Mouse (Mus musculus) CH12.LX (cell line): ENCODE measurements around the gene Skap1. TPM values are rescaled to one million over a fixed set of nuclear protein-coding genes. Genes with fewer than 3 reads are reported as not detected.

Experiments
- DNase-seq: peaks from one replicate; pipeline ENCODE4 v3.0.0-alpha.2; 2013; ENCODE audit errors: extremely low read depth
- H3K27ac ChIP-seq: 2 replicates; pipeline ENCODE4 v1.5.1; 2012; ENCODE audit warnings: low read depth, mild to moderate bottlenecking, control low read depth, moderate library complexity; ENCODE audit not compliant: insufficient read depth
- H3K27me3 ChIP-seq: replicated peaks from 2 replicates; pipeline ENCODE3; 2012; ENCODE audit warnings: inconsistent platforms
- H3K36me3 ChIP-seq, 2 experiments: replicated peaks in 1 of 2; 2 replicates each; pipeline versions ENCODE3 to v1.6.1; 2012; ENCODE audit warnings: inconsistent platforms in 1 of 2, low read length in 1 of 2, mild to moderate bottlenecking in 1 of 2, mixed read lengths in 1 of 2, moderate library complexity in 1 of 2; ENCODE audit not compliant: control insufficient read depth in 1 of 2, insufficient read depth in 1 of 2
- H3K4me1 ChIP-seq, 2 experiments: 2 replicates each; pipeline ENCODE4 v1.6.1; 2012; ENCODE audit warnings: inconsistent platforms in 1 of 2, moderate library complexity in 1 of 2; ENCODE audit not compliant: insufficient read depth in 2 of 2, control insufficient read depth in 1 of 2
- H3K4me2 ChIP-seq: 2 replicates; pipeline ENCODE4 v1.6.1; 2012; ENCODE audit warnings: low read depth, mild to moderate bottlenecking, control low read depth; ENCODE audit not compliant: poor library complexity, insufficient read depth, severe bottlenecking
- H3K4me3 ChIP-seq, 3 experiments: fragments of 150-350 bp in 1 of 3; sonication (generic) in 1 of 3; replicated peaks in 1 of 3; 2 replicates each; pipeline versions ENCODE3 to v1.5.1; 2011 to 2012; ENCODE audit warnings: low read depth in 2 of 3, low read length in 2 of 3, mild to moderate bottlenecking in 2 of 3, moderate library complexity in 2 of 3, control low read depth in 1 of 3, improper control_type of control experiment in 1 of 3, inconsistent platforms in 1 of 3, mixed read lengths in 1 of 3; ENCODE audit not compliant: poor library complexity in 1 of 3
- H3K79me2 ChIP-seq: replicated peaks from 2 replicates; pipeline ENCODE4 v1.6.1; 2012; ENCODE audit warnings: mild to moderate bottlenecking, moderate library complexity; ENCODE audit not compliant: control insufficient read depth, poor library complexity, insufficient read depth, severe bottlenecking; ENCODE audit errors: extremely low read depth
- H3K9ac ChIP-seq: 2 replicates; pipeline ENCODE4 v1.6.1; 2012; ENCODE audit warnings: low read depth, mild to moderate bottlenecking, control low read depth, moderate library complexity; ENCODE audit not compliant: insufficient read depth
- H3K9me3 ChIP-seq: replicated peaks from 2 replicates; pipeline ENCODE3; 2012; ENCODE audit warnings: low read length, inconsistent platforms, mixed read lengths
- BHLHE40 ChIP-seq: IDR thresholded peaks from 2 replicates; pipeline ENCODE4 v1.6.1; 2011; ENCODE audit warnings: mild to moderate bottlenecking, low read depth, low read length, improper control_type of control experiment
- CHD1 ChIP-seq: IDR thresholded peaks from 2 replicates; pipeline ENCODE4 v1.6.1; 2012; ENCODE audit warnings: low read depth, low read length, improper control_type of control experiment, inconsistent platforms
- CHD2 ChIP-seq: IDR thresholded peaks from 2 replicates; pipeline ENCODE4 v1.6.1; 2011; ENCODE audit warnings: low read length, improper control_type of control experiment
- CTCF ChIP-seq, 2 experiments: IDR thresholded peaks in 1 of 2; conservative IDR thresholded peaks in 1 of 2; 2 replicates each; pipeline ENCODE4 v1.5.1; 2011 to 2012; ENCODE audit warnings: low read depth in 2 of 2, low read length in 2 of 2, improper control_type of control experiment in 1 of 2, inconsistent platforms in 1 of 2, mild to moderate bottlenecking in 1 of 2, moderate library complexity in 1 of 2
- E2F4 ChIP-seq: IDR thresholded peaks from 2 replicates; pipeline ENCODE4 v1.6.1; 2011; ENCODE audit warnings: low read depth, low read length, improper control_type of control experiment; ENCODE audit not compliant: insufficient replicate concordance
- ELF1 ChIP-seq: IDR thresholded peaks from 2 replicates; pipeline ENCODE4 v1.6.1; 2014; ENCODE audit warnings: low read depth, mild to moderate bottlenecking, inconsistent platforms, low read length, improper control_type of control experiment
- EP300 ChIP-seq: IDR thresholded peaks from 2 replicates; pipeline ENCODE4 v1.6.1; 2011; ENCODE audit warnings: low read length, improper control_type of control experiment
- ETS1 ChIP-seq: conservative IDR thresholded peaks from 2 replicates; pipeline ENCODE4 v1.6.1; 2012; ENCODE audit warnings: low read depth, mild to moderate bottlenecking, inconsistent platforms, low read length, improper control_type of control experiment, moderate library complexity
- GABPA ChIP-seq: IDR thresholded peaks from 2 replicates; pipeline ENCODE4 v1.6.1; 2012; ENCODE audit warnings: low read depth, low read length, improper control_type of control experiment, inconsistent platforms; ENCODE audit not compliant: insufficient replicate concordance
- HCFC1 ChIP-seq: IDR thresholded peaks from 2 replicates; pipeline ENCODE4 v1.6.1; 2012; ENCODE audit warnings: low read depth, mild to moderate bottlenecking, inconsistent platforms, low read length, improper control_type of control experiment
- IRF4 ChIP-seq: IDR thresholded peaks from 2 replicates; pipeline ENCODE4 v1.6.1; 2014; ENCODE audit warnings: low read depth, mild to moderate bottlenecking, inconsistent platforms, low read length, improper control_type of control experiment
- JUN ChIP-seq: IDR thresholded peaks from 2 replicates; pipeline ENCODE4 v1.6.1; 2011; ENCODE audit warnings: low read depth, mild to moderate bottlenecking, low read length, improper control_type of control experiment, moderate library complexity; ENCODE audit not compliant: insufficient read depth
- JUND ChIP-seq: conservative IDR thresholded peaks from 2 replicates; pipeline ENCODE4 v1.6.1; 2011; ENCODE audit warnings: low read depth, low read length, improper control_type of control experiment
- KAT2A ChIP-seq: IDR thresholded peaks from 2 replicates; pipeline ENCODE4 v1.6.1; 2012; ENCODE audit warnings: low read length, improper control_type of control experiment, inconsistent platforms; ENCODE audit not compliant: insufficient replicate concordance
- MAFK ChIP-seq: IDR thresholded peaks from 2 replicates; pipeline ENCODE4 v1.6.1; 2011; ENCODE audit warnings: low read length, improper control_type of control experiment; ENCODE audit not compliant: insufficient replicate concordance
- MAX ChIP-seq: IDR thresholded peaks from 2 replicates; pipeline ENCODE4 v1.6.1; 2011; ENCODE audit warnings: low read length, improper control_type of control experiment
- MAZ ChIP-seq: IDR thresholded peaks from 2 replicates; pipeline ENCODE4 v1.6.1; 2012; ENCODE audit warnings: low read depth, mild to moderate bottlenecking, inconsistent platforms, low read length, improper control_type of control experiment, moderate library complexity
- MEF2A ChIP-seq: IDR thresholded peaks from 2 replicates; pipeline ENCODE4 v1.6.1; 2014; ENCODE audit warnings: low read depth, mild to moderate bottlenecking, inconsistent platforms, low read length, improper control_type of control experiment, borderline replicate concordance
- MXI1 ChIP-seq: IDR thresholded peaks from 2 replicates; pipeline ENCODE4 v1.6.1; 2011; ENCODE audit warnings: mild to moderate bottlenecking, low read depth, low read length, improper control_type of control experiment
- MYC ChIP-seq: IDR thresholded peaks from 2 replicates; pipeline ENCODE4 v1.6.1; 2011; ENCODE audit warnings: low read depth, mild to moderate bottlenecking, improper control_type of control experiment, low read length
- NELFE ChIP-seq: IDR thresholded peaks from 2 replicates; pipeline ENCODE4 v1.6.1; 2011; ENCODE audit warnings: low read depth, low read length, improper control_type of control experiment
- NRF1 ChIP-seq: IDR thresholded peaks from 2 replicates; pipeline ENCODE4 v1.6.1; 2014; ENCODE audit warnings: low read depth, mild to moderate bottlenecking, inconsistent platforms, low read length, improper control_type of control experiment, moderate library complexity
- PAX5 ChIP-seq: IDR thresholded peaks from 2 replicates; pipeline ENCODE4 v1.6.1; 2012; ENCODE audit warnings: low read length, inconsistent platforms, mixed read lengths
- POLR2A ChIP-seq: IDR thresholded peaks from 2 replicates; pipeline ENCODE4 v1.6.1; 2011; ENCODE audit warnings: low read depth, mild to moderate bottlenecking, improper control_type of control experiment, low read length
- POLR2AphosphoS2 ChIP-seq: IDR thresholded peaks from 2 replicates; pipeline ENCODE4 v1.6.1; 2011; ENCODE audit warnings: low read depth, low read length, improper control_type of control experiment
- RAD21 ChIP-seq: IDR thresholded peaks from 2 replicates; pipeline ENCODE4 v1.6.1; 2011; ENCODE audit warnings: low read depth, mild to moderate bottlenecking, low read length, improper control_type of control experiment, moderate library complexity
- RCOR1 ChIP-seq: conservative IDR thresholded peaks from 2 replicates; pipeline ENCODE4 v1.6.1; 2012; ENCODE audit warnings: low read depth, mild to moderate bottlenecking, inconsistent platforms, low read length, improper control_type of control experiment
- SIN3A ChIP-seq: IDR thresholded peaks from 2 replicates; pipeline ENCODE4 v1.6.1; 2012; ENCODE audit warnings: low read length, improper control_type of control experiment, inconsistent platforms
- SMC3 ChIP-seq: IDR thresholded peaks from 2 replicates; pipeline ENCODE4 v1.6.1; 2011; ENCODE audit warnings: low read depth, low read length, improper control_type of control experiment
- TBP ChIP-seq: conservative IDR thresholded peaks from 2 replicates; pipeline ENCODE4 v1.6.1; 2011; ENCODE audit warnings: low read depth, low read length, improper control_type of control experiment
- TCF12 ChIP-seq: IDR thresholded peaks from 2 replicates; pipeline ENCODE4 v1.6.1; 2014; ENCODE audit warnings: low read depth, mild to moderate bottlenecking, inconsistent platforms, low read length, improper control_type of control experiment
- USF1 ChIP-seq: IDR thresholded peaks from 2 replicates; pipeline ENCODE4 v1.6.1; 2014; ENCODE audit warnings: low read depth, mild to moderate bottlenecking, inconsistent platforms, low read length, improper control_type of control experiment
- USF2 ChIP-seq: conservative IDR thresholded peaks from 2 replicates; pipeline ENCODE4 v1.6.1; 2011; ENCODE audit warnings: low read depth, low read length, improper control_type of control experiment
- ZC3H11A ChIP-seq: IDR thresholded peaks from 2 replicates; pipeline ENCODE4 v1.6.1; 2012; ENCODE audit warnings: low read depth, mild to moderate bottlenecking, inconsistent platforms, low read length, improper control_type of control experiment
- ZKSCAN1 ChIP-seq: IDR thresholded peaks from 2 replicates; pipeline ENCODE4 v1.6.1; 2012; ENCODE audit warnings: low read depth, inconsistent platforms, low read length, improper control_type of control experiment, borderline replicate concordance
- ZMIZ1 ChIP-seq: IDR thresholded peaks from 2 replicates; pipeline ENCODE4 v1.6.1; 2012; ENCODE audit warnings: low read depth, mild to moderate bottlenecking, inconsistent platforms, low read length, improper control_type of control experiment
- ZNF384 ChIP-seq: IDR thresholded peaks from 2 replicates; pipeline ENCODE4 v1.6.1; 2012; ENCODE audit warnings: low read depth, low read length, improper control_type of control experiment, inconsistent platforms
- dilution Hi-C: fragments of 300-500 bp; cut with MboI; formaldehyde crosslinking; loops from 2 replicates; pipeline ENCODE4 v1.14.3; 2020; ENCODE audit warnings: low sequenced_read_pairs; ENCODE audit not compliant: extremely low pct_unique_long_range_greater_than_20kb, extremely low pct_ligation_motif_present
- in situ Hi-C: fragments of 300-500 bp; cut with MboI; formaldehyde crosslinking; loops from 3 replicates; pipeline ENCODE4 v1.14.3; 2019; ENCODE audit warnings: low sequenced_read_pairs, low pct_ligation_motif_present, low pct_unique_long_range_greater_than_20kb, mixed read lengths
- polyA plus RNA-seq: library from polyadenylated mRNA; unstranded; fragments of >175 nt; gene quantifications from 2 replicates; pipeline ENCODE4 v1.2.1, GENCODE M21; 2012; ENCODE audit warnings: low read depth; ENCODE audit not compliant: insufficient read length
- total RNA-seq, 2 experiments: library from RNA; depleted of rRNA; stranded (reverse); fragments of 300-350 nt in 1 of 2; fragments of >200 nt in 1 of 2; gene quantifications; 2 replicates each; pipeline ENCODE4 v1.2.3; 2012 to 2014

Gene Skap1
- total and polyA plus RNA-seq, 3 experiments: not detected

DNA sequence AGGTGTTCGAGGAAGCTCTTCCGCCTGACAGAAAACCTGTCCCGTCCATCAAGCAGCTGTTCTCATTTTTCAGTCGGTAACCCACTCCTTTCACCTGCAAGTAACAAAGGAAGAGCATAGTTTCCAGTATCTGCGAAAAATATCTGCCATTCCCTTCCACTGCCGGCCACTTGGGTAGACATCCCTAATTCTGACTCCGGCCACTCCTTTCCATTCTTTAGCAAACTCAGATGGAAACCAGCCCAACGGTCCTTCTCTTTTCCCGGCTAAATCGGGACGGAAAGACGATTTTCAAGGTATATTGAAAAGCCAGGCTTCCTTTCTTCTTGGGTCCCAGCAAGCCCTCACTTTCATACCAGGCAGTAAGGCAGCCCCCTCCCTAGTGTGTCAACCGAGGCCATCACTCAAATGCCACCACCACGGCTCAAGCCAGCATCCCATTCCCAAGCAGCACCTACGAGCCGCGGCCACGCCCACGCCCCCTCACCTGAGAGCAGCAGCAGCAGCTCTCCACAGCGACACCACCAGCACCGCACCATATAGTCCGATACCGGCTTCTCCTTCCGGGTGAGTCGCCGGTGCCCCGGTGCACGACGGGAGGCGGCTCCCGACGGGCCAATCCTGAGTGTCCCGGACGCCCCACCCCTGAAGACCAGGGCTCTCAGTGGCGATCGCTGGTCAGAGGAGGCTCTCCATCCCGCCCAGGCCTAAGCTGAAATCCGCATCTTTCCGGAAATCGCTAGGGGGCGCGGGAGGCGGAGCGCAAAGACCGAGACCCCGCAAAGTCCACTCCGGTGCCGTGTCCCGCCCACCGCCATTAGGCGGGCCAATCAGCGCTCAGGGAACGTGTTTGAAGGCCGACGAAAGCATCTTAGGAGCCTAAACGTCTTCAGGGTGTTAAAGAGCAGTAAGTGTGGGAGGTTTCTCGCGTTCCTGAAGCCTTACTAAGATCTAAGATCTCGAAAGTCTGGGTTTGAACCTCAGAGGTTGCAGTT, 312.9 kb downstream of the Skap1 start, which contains the start of gene Snx11:
TSS of gene Snx11 (minus strand) at position 592 of the 995 bp plus-strand sequence.
- in situ Hi-C loops: loop anchor here (5.0 kb wide), 1 partner anchor 75 kb away; no protein-coding TSS in a partner anchor
- peak; percentile 100 for DNase-seq
- dilution Hi-C loops: no loop called here
- Histone ChIP-seq H3K27ac (peak within 1 kb of the TSS; percentile 88), H3K4me2 (peak within 1 kb of the TSS; percentile 93), H3K9ac (peak within 1 kb of the TSS; percentile 87), H3K4me1 (peaks cover 13 to 16% of the 10 kb centered on the region in 2 experiments), H3K27me3 (no peaks in the 10 kb centered on the region), H3K79me2 (peaks cover 24% of the 10 kb centered on the region), H3K4me3 (peak within 1 kb of the TSS; percentile 74 to 82 (median 80)), H3K36me3 (peaks cover 12 to 18% of the 10 kb centered on the region in 2 experiments), H3K9me3 (no peaks in the 10 kb centered on the region)
- TF ChIP-seq USF2 (no peak), ZC3H11A (no peak), MAZ (peak; percentile 56; the same call in 1 of the 2 replicates), RAD21 (no peak), POLR2AphosphoS2 (peak; percentile 88), MAX (no peak; the same call in 1 of the 2 replicates), ZKSCAN1 (no peak), ETS1 (peak; percentile 44; the same call in 1 of the 2 replicates), E2F4 (no peak), BHLHE40 (peak; percentile 12; the same call in 1 of the 2 replicates), USF1 (no peak; the same call in 1 of the 2 replicates), ELF1 (peak; percentile 98), SIN3A (peak; percentile 96), PAX5 (no peak), HCFC1 (peak; percentile 90), EP300 (no peak), JUN (no peak), MAFK (no peak), GABPA (peak; percentile 8; the same call in 1 of the 2 replicates), NRF1 (peak; percentile 51), IRF4 (no peak; the same call in 1 of the 2 replicates), POLR2A (peak; percentile 93), TBP (peak; percentile 86), CHD1 (peak; percentile 70; the same call in 1 of the 2 replicates), ZMIZ1 (peak; percentile 89), TCF12 (peak; percentile 86), RCOR1 (no peak), CHD2 (no peak; the same call in none of the 2 replicates), JUND (no peak), CTCF (conservative IDR thresholded peaks at IDR 0.05 in 1 of 2, IDR thresholded peaks at IDR 0.05 in 1 of 2; ENCODE audit: low read depth in 2 of 2, low read length in 2 of 2) (peak; percentile 14 to 87; a peak in 2 of 4 replicates), SMC3 (peak; percentile 17), ZNF384 (no peak), KAT2A (peak; percentile 89; the same call in 1 of the 2 replicates), MEF2A (no peak; the same call in 1 of the 2 replicates), MYC (no peak), NELFE (peak; percentile 87), MXI1 (peak; percentile 95)
